ENCODE assay signal across 8 mouse cellular contexts in genomic region chr17:79354174-79354443, GRCm38 (mm10). TPM values are rescaled to one million over a fixed set of nuclear protein-coding genes. Genes with fewer than 3 reads are reported as not detected.
DNase-seq lines count a peak whose midpoint lies in the region; ATAC-seq and TF ChIP-seq lines count a peak whose summit lies in the region.

No protein-coding gene starts in this region.

- no peak for TF ChIP-seq CTCF in E14TG2a.4 (conservative IDR thresholded peaks at IDR 0.05; ENCODE audit: low read length)

- H3K4me2 ChIP-seq in heart, embryonic 15.5 days, result peak overlapping the region; percentile 93
- H3K4me2 ChIP-seq in forebrain, embryonic 16.5 days (ENCODE audit: low read length), result peak overlapping the region; percentile 76

- ATAC-seq in heart, embryonic 15.5 days (replicated peaks; ENCODE audit: insufficient number of reproducible peaks, insufficient read depth, low FRiP score, low read depth), result no peak
- ATAC-seq in forebrain, embryonic 16.5 days, result no peak
- ATAC-seq in megakaryocyte-erythroid progenitor cell, adult 5-6 weeks (replicated peaks; ENCODE audit: low FRiP score, low TSS enrichment, poor library complexity, severe bottlenecking), result no peak

- H3K79me2 ChIP-seq in macrophage (ENCODE audit: inconsistent target), result peaks cover 56% of the 10 kb centered on the region

- no peaks in the 10 kb centered on the region for H3K27me3 ChIP-seq in heart, embryonic 15.5 days
- H3K27me3 ChIP-seq in E14TG2a.4 (ENCODE audit: insufficient read depth, low read length), result peaks cover 52% of the 10 kb centered on the region
- no peaks in the 10 kb centered on the region for H3K27me3 ChIP-seq in forebrain, embryonic 16.5 days (replicated peaks; ENCODE audit: control insufficient read depth, insufficient read depth, low read length)

- 0% methylated on average over 6 of the region's 6 CpGs for WGBS in heart, embryonic 15.5 days
- WGBS in forebrain, embryonic 16.5 days, result 2% methylated on average over 6 of the region's 6 CpGs
- 0% methylated on average over 6 of the region's 6 CpGs for WGBS in macrophage (ENCODE audit: missing documents)

- H3K9ac ChIP-seq in heart, embryonic 15.5 days, result peak overlapping the region; percentile 97
- H3K9ac ChIP-seq in forebrain, embryonic 16.5 days (replicated peaks; ENCODE audit: low read depth, low read length), result peak overlapping the region; percentile 98

- intact Hi-C loops in heart, postnatal 14 days (cut with DNase I), result loop anchor here (5.0 kb wide), 1 partner anchor 98 kb away; no protein-coding TSS in a partner anchor

- H3K4me1 ChIP-seq in heart, embryonic 15.5 days (replicated peaks), result peaks cover 46% of the 10 kb centered on the region
- peaks cover 34% of the 10 kb centered on the region for H3K4me1 ChIP-seq in E14TG2a.4 (replicated peaks; ENCODE audit: low read depth, low read length)
- H3K4me1 ChIP-seq in forebrain, embryonic 16.5 days (replicated peaks; ENCODE audit: control insufficient read depth, insufficient read depth, low read length), result peaks cover 17% of the 10 kb centered on the region

- no peaks in the 10 kb centered on the region for H3K36me3 ChIP-seq in heart, embryonic 15.5 days
- H3K36me3 ChIP-seq in E14TG2a.4 (ENCODE audit: insufficient read depth, low read length) (peaks cover 5% of the 10 kb centered on the region; the same call in 1 of the 2 replicates), macrophage (ENCODE audit: inconsistent target) (no peaks in the 10 kb centered on the region)
- no peaks in the 10 kb centered on the region for H3K36me3 ChIP-seq in forebrain, embryonic 16.5 days (ENCODE audit: control insufficient read depth, insufficient read depth)

- peak overlapping the region; percentile 96 for H3K4me3 ChIP-seq in heart, embryonic 15.5 days
- H3K4me3 ChIP-seq in E14TG2a.4 (replicated peaks; ENCODE audit: low read length) (peak overlapping the region; percentile 86), macrophage (ENCODE audit: inconsistent target) (peak overlapping the region; percentile 93)
- H3K4me3 ChIP-seq in forebrain, embryonic 16.5 days (replicated peaks; ENCODE audit: low read length), result peak overlapping the region; percentile 77

- no peak for DNase-seq in heart, postnatal 14 days
- no peak for DNase-seq in frontal cortex, postnatal 25 days (ENCODE audit: low spot score in 2 of 2)
- no peak for DNase-seq in layer of hippocampus, adult 18-20 months (ENCODE audit: low spot score in 2 of 2)

- H3K9me3 ChIP-seq in heart, embryonic 15.5 days (replicated peaks), result no peaks in the 10 kb centered on the region
- H3K9me3 ChIP-seq in E14TG2a.4 (ENCODE audit: low read length), result no peaks in the 10 kb centered on the region
- H3K9me3 ChIP-seq in forebrain, embryonic 16.5 days (ENCODE audit: control insufficient read depth, low read length), result no peaks in the 10 kb centered on the region

- peak overlapping the region; percentile 96 for H3K27ac ChIP-seq in heart, embryonic 15.5 days
- peak overlapping the region; percentile 89 for H3K27ac ChIP-seq in forebrain, embryonic 16.5 days (ENCODE audit: low read length)
- peak overlapping the region; percentile 81 for H3K27ac ChIP-seq in macrophage

RNA-seq across cellular contexts. Expression of gene Cdc42ep3, which starts 0.8 kb away (rescaled TPM):
- 74.4 and 80.9 TPM in 2 replicates for polyA plus RNA-seq in heart, embryonic 15.5 days (2015; fragmentation: Nextera tagmentation; extraction: Ambion mirVana)
- 10 to 100 TPM; 28.3 to 36.2 TPM for total RNA-seq in heart, postnatal 14 days (2021)
- polyA plus RNA-seq in forebrain, embryonic 16.5 days (2015; fragmentation: Nextera tagmentation; extraction: Ambion mirVana), result 44.6 and 46.9 TPM in 2 replicates
- 10 to 100 TPM in 8 of 26 experiments, 1 to 10 TPM in 18; 2.1 to 33.6 (median 6.9) TPM for total RNA-seq in macrophage (2018; cell fraction: chromatin; rRNA removed)
- 10 to 100 TPM in 19 of 26 experiments, 1 to 10 TPM in 7; 5.6 to 23.6 (median 13.1) TPM for total RNA-seq in macrophage (2018; cell fraction: cytosol; rRNA removed)
- total RNA-seq in macrophage (2018; cell fraction: nucleus; rRNA removed), result 10 to 100 TPM in 18 of 26 experiments, 1 to 10 TPM in 8; 6.2 to 46.4 (median 13.2) TPM
- 16.1 to 20.5 TPM (median 19.7 TPM) in 3 replicates for polyA plus RNA-seq in macrophage (2018)
- total RNA-seq in layer of hippocampus, adult 18-20 months (2021), result 1 to 10 TPM; 3.8 to 8.5 TPM
- total RNA-seq in megakaryocyte-erythroid progenitor cell, adult 5-6 weeks (2014; fragmentation: Nextera tagmentation), result 23.4 and 35.5 TPM in 2 replicates
- 61.9 and 94.2 TPM in 2 replicates for total RNA-seq in megakaryocyte-erythroid progenitor cell, adult 5-6 weeks (2017)
